22 mouse cellular contexts compared by ENCODE assay signal in genomic region chr6:83127419-83127818, GRCm38 (mm10). TPM values are rescaled to one million over a fixed set of nuclear protein-coding genes. Genes with fewer than 3 reads are reported as not detected.
DNase-seq lines count a peak whose midpoint lies in the region; TF ChIP-seq lines count a peak whose summit lies in the region.
"Had no signal": no experiment of that assay in that cellular context is flagged by ENCODE, and none has a peak within 500 bp of the region (broad histone marks: within the 10 kb centered on the region; RNA-seq: fewer than 3 reads in every experiment).

No protein-coding gene starts in this region.

- no peaks in the 10 kb centered on the region for H3K79me2 ChIP-seq in heart, adult 2 months (replicated peaks; ENCODE audit: control insufficient read depth, insufficient read depth, low read length)

- TF ChIP-seq EP300 in heart, adult 2 months (IDR thresholded peaks at IDR 0.05; ENCODE audit: insufficient read depth, low read depth, low read length): no peak

- no peaks in the 10 kb centered on the region for H3K9me3 ChIP-seq in E14TG2a.4 (ENCODE audit: low read length)
- H3K9me3 ChIP-seq: embryonic facial prominence, embryonic 15.5 days; forebrain, embryonic 10.5 days; limb, embryonic 12.5 days; liver, embryonic 15.5 days had no signal

- peak; percentile 58 for TF ChIP-seq CTCF in heart, adult 2 months (IDR thresholded peaks at IDR 0.05)
- peak; percentile 40 for TF ChIP-seq CTCF in left cerebral cortex, adult 2 months (IDR thresholded peaks at IDR 0.05)
- TF ChIP-seq CTCF in E14TG2a.4 (conservative IDR thresholded peaks at IDR 0.05; ENCODE audit: low read length): peak; percentile 62

- 94% methylated on average over 5 of the region's 5 CpGs for WGBS in heart, adult 2 months

- 0 out of 2 replicates have a peak, but pooled peaks cover 2% of the 10 kb centered on the region for H3K4me1 ChIP-seq in heart, adult 2 months (ENCODE audit: control insufficient read depth, insufficient read depth, low read length)
- H3K4me1 ChIP-seq in E14TG2a.4 (replicated peaks; ENCODE audit: low read depth, low read length): peaks cover 48% of the 10 kb centered on the region

- DNase-seq in heart, adult 2 months: no peak
- DNase-seq in heart, adult 8-10 months (ENCODE audit: low spot score): no peak
- DNase-seq in left cerebral cortex, adult 2 months (ENCODE audit: extremely low spot score in 1 of 2, low spot score in 2 of 2): no peak
- no peak for DNase-seq in left cerebral cortex, adult 18-20 months (ENCODE audit: low spot score in 2 of 2)
- DNase-seq in ZHBTc4 (ENCODE audit: low read depth, low spot score): peak; percentile 55
- DNase-seq in ovary, postnatal 10 days (ENCODE audit: low spot score): no peak
- no peak for DNase-seq in urinary bladder, adult 18-20 months (ENCODE audit: low spot score in 2 of 2)
- DNase-seq: adrenal gland, postnatal 36 days; cerebellum, adult 2 months; cerebellum, postnatal 36 days; gastrocnemius, postnatal 25 days; heart, postnatal 10 days; layer of hippocampus, adult 9-11 months; lung, postnatal 14 days; retina, postnatal 1 day had no signal

- no peaks in the 10 kb centered on the region for H3K27me3 ChIP-seq in heart, adult 2 months (ENCODE audit: control insufficient read depth, insufficient read depth, low read length)
- H3K27me3 ChIP-seq in E14TG2a.4 (ENCODE audit: insufficient read depth, low read length): no peaks in the 10 kb centered on the region
- H3K27me3 ChIP-seq: embryonic facial prominence, embryonic 15.5 days; limb, embryonic 12.5 days; liver, embryonic 15.5 days; Patski had no signal

- no peak overlapping the region for H3K9ac ChIP-seq in heart, adult 2 months (ENCODE audit: low read depth, low read length)
- H3K9ac ChIP-seq: embryonic facial prominence, embryonic 15.5 days; limb, embryonic 12.5 days; liver, embryonic 15.5 days had no signal

- intact Hi-C loops in heart, adult 2 months (cut with DNase I): no loop called here
- intact Hi-C loops in left cerebral cortex, adult 2 months (cut with DNase I): no loop called here

- H3K36me3 ChIP-seq in heart, adult 2 months (ENCODE audit: control insufficient read depth, insufficient read depth, low read length): no peaks in the 10 kb centered on the region
- peaks cover 12% of the 10 kb centered on the region for H3K36me3 ChIP-seq in E14TG2a.4 (ENCODE audit: insufficient read depth, low read length)
- H3K36me3 ChIP-seq: embryonic facial prominence, embryonic 15.5 days had no signal

- no peak overlapping the region for H3K27ac ChIP-seq in heart, adult 2 months
- no peak overlapping the region for H3K27ac ChIP-seq in left cerebral cortex, adult 2 months
- H3K27ac ChIP-seq: embryonic facial prominence, embryonic 15.5 days; forebrain, embryonic 10.5 days; limb, embryonic 12.5 days; liver, embryonic 15.5 days had no signal

- TF ChIP-seq POLR2A in heart, adult 2 months (IDR thresholded peaks at IDR 0.05; ENCODE audit: insufficient read depth, low read depth, low read length): no peak

- H3K4me3 ChIP-seq in heart, adult 2 months: no peak overlapping the region
- no peak overlapping the region for H3K4me3 ChIP-seq in left cerebral cortex, adult 2 months
- H3K4me3 ChIP-seq in E14TG2a.4 (replicated peaks; ENCODE audit: low read length): no peak overlapping the region
- H3K4me3 ChIP-seq: embryonic facial prominence, embryonic 15.5 days; forebrain, embryonic 10.5 days; limb, embryonic 12.5 days; liver, embryonic 15.5 days had no signal

RNA-seq across cellular contexts. Expression of gene Ino80b, which starts 2.2 kb away (rescaled TPM):
- 10 to 100 TPM; 13.1 to 15.1 TPM for total RNA-seq in heart, adult 2 months (2021)
- polyA plus RNA-seq in heart, adult 2 months (2012; rRNA removed): 5.5 and 9.5 TPM in 2 replicates
- 10 to 100 TPM; 11.3 to 19.5 (median 15.3) TPM for total RNA-seq in heart, adult 8-10 months (2022)
- total RNA-seq in left cerebral cortex, adult 2 months (2021): 10 to 100 TPM; 19.9 to 22.2 TPM
- total RNA-seq in left cerebral cortex, adult 18-20 months (2021): 10 to 100 TPM; 23.1 to 26.3 TPM

RNA-seq across cellular contexts. Expression of gene Wbp1, which starts 6.1 kb away (rescaled TPM):
- 10 to 100 TPM; 70.4 to 74.6 TPM for total RNA-seq in heart, adult 2 months (2021)
- 152 TPM in 2 replicates for polyA plus RNA-seq in heart, adult 2 months (2012; rRNA removed)
- total RNA-seq in heart, adult 8-10 months (2022): 10 to 100 TPM; 75.5 to 91.1 (median 82.0) TPM
- total RNA-seq in left cerebral cortex, adult 2 months (2021): 10 to 100 TPM; 42.4 to 42.5 TPM
- 10 to 100 TPM; 37.2 to 40.2 TPM for total RNA-seq in left cerebral cortex, adult 18-20 months (2021)

RNA-seq across cellular contexts. Expression of gene Rtkn, which starts 7.8 kb away (rescaled TPM):
- total RNA-seq in heart, adult 2 months (2021): 1 to 10 TPM; 5.2 to 6.7 TPM
- polyA plus RNA-seq in heart, adult 2 months (2012; rRNA removed): 18.6 and 27.7 TPM in 2 replicates
- 1 to 10 TPM; 4.8 to 5.4 (median 5.3) TPM for total RNA-seq in heart, adult 8-10 months (2022)
- total RNA-seq in left cerebral cortex, adult 2 months (2021): 10 to 100 TPM; 87.0 to 97.5 TPM
- total RNA-seq in left cerebral cortex, adult 18-20 months (2021): 10 to 100 TPM; 88.3 to 88.8 TPM
- total RNA-seq: megakaryocyte-erythroid progenitor cell, adult 5-6 weeks had no signal

RNA-seq across cellular contexts. Expression of gene Mogs, which starts 12.1 kb away (rescaled TPM):
- total RNA-seq in heart, adult 2 months (2021): 1 to 10 TPM; 7.2 to 9.9 TPM
- 13.9 and 15.8 TPM in 2 replicates for polyA plus RNA-seq in heart, adult 2 months (2012; rRNA removed)
- 10 to 100 TPM in 1 of 4 experiments, 1 to 10 TPM in 3; 6.0 to 10.3 (median 8.0) TPM for total RNA-seq in heart, adult 8-10 months (2022)
- 10 to 100 TPM; 28.6 to 29.5 TPM for total RNA-seq in left cerebral cortex, adult 2 months (2021)
- 10 to 100 TPM; 29.6 to 31.8 TPM for total RNA-seq in left cerebral cortex, adult 18-20 months (2021)

RNA-seq across cellular contexts. Expression of gene Mrpl53, which starts 18.6 kb away (rescaled TPM):
- 100 to 1,000 TPM; 113 to 131 TPM for total RNA-seq in heart, adult 2 months (2021)
- 91.3 and 129 TPM in 2 replicates for polyA plus RNA-seq in heart, adult 2 months (2012; rRNA removed)
- 100 to 1,000 TPM; 132 to 143 (median 140) TPM for total RNA-seq in heart, adult 8-10 months (2022)
- 10 to 100 TPM; 57.5 to 61.7 TPM for total RNA-seq in left cerebral cortex, adult 2 months (2021)
- total RNA-seq in left cerebral cortex, adult 18-20 months (2021): 10 to 100 TPM; 54.5 to 59.6 TPM

Comparison
In these comparisons a context has a peak if more than half of its experiments do, and no peak if none do; other contexts are left out.
1. RNA of gene Rtkn, which starts 7.8 kb away (total RNA-seq): 87.0 to 97.5 TPM in left cerebral cortex, adult 2 months and 88.3 to 88.8 TPM in left cerebral cortex, adult 18-20 months; 5.2 to 6.7 TPM in heart, adult 2 months and 4.8 to 5.4 TPM in heart, adult 8-10 months; every median in the first group is over 10 times any median in the second.
2. Peak in every context shown above with its lines, with median percentiles within 50 percentile points of each other: CTCF ChIP-seq.